Mouse (Mus musculus): ENCODE results near the gene BC025446. TPM values are rescaled to one million over a fixed set of nuclear protein-coding genes. Genes with fewer than 3 reads are reported as not detected.

The BC025446 gene
- polyA plus RNA-seq, 1 experiment, result not detected

DNA sequence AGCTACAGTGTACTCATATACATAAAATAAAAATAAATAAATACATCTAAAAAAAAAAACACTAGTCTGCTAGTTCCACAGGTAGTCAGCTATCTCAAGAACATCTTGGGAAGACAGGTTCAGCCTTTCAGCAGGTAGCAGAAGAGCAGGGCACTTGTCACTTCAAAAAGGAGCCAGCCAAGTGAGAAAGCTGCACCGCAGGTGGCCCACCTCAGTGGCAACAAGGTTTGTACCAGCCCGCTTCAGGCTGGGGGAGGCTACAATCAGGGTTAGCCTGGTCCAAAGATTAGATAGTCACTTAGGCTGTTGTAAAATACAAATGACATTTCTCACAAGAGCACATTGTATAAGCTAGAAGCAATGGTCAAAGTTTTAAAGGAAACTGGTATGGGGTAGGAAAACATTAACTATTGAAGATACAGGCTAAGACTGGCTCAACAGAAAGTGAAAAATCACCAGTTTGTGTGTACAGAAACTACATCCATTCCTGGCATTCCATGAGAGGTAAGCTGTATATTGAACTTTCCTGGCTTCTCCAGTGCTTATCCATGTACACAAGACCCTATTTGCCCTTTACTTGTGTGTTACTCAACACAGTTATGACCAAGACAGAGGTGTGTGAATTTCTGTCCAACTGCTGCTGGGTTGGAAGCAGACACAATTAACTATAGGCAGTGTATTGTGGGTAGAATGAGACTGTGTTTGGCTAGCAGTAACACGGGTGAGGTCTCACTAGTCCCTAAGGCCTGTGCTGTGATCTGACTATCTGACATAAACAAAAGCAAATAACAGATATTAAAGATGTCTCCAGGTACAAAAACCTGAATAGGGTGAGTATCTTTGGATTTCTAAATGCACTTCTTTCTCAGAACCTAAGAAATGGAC is 26.8 kb downstream of the BC025446 start:
- Histone ChIP-seq H3K4me1 (ENCODE audit: control insufficient read depth, insufficient read depth, low read length) (no peaks in the 10 kb centered on the region), H3K27ac (ENCODE audit: insufficient read depth, low read depth, low read length) (no peak overlapping the region), H3K4me3 (ENCODE audit: insufficient read depth, low read depth, low read length) (no peak overlapping the region)
- 82% methylated on average over 3 of the region's 3 CpGs for WGBS
- TF ChIP-seq CTCF (IDR thresholded peaks at IDR 0.05; ENCODE audit: insufficient read depth, low read depth, low read length) (no peak), POLR2A (IDR thresholded peaks at IDR 0.05; ENCODE audit: insufficient read depth, low read depth, low read length) (no peak)

DNA sequence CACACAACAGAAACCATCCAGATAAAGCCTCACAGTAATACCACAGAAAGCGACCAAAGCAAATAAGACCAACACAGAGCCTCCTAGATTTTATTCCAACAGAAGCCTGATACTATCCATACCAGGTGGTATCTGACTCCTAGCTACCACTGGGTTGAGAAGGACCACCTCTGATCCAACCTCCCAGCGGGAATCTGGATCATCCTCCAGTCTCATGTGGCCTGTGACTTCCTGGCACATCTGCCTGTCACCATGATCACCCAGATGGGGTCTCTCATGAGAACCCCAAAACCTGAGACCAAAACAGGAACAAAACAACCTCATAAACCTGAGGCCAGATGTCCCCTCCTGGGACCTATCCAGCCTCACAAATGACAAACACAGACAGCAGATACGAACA is 38.5 kb downstream of the BC025446 start:
- Histone ChIP-seq H3K27ac (ENCODE audit: insufficient read depth, low read depth, low read length) (no peak overlapping the region), H3K4me1 (ENCODE audit: control insufficient read depth, insufficient read depth, low read length) (no peaks in the 10 kb centered on the region), H3K4me3 (ENCODE audit: insufficient read depth, low read depth, low read length) (no peak overlapping the region)
- WGBS, result 87% methylated on average over 3 of the region's 3 CpGs
- TF ChIP-seq POLR2A (IDR thresholded peaks at IDR 0.05; ENCODE audit: insufficient read depth, low read depth, low read length), result no peak
- TF ChIP-seq CTCF (IDR thresholded peaks at IDR 0.05; ENCODE audit: insufficient read depth, low read depth, low read length), result no peak

DNA sequence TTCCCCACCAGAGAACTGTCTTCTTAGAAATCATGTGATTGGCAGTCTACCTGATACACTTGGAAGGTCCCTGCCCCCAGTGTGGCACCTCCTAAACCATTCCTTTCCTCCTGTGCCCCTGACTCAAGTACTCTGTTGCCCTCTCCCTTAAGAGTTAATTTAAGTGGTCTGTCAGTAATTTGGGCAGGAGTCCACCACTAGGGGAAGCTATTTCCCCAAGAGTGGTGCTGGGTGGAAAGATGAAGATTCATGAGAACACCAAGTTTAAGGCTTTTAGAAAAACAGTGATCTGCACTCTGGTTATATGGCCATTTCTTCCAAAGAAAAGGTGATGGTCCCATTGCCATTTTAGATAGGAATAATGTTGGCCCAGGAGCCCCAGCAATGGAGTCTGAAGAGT is 49.7 kb downstream of the BC025446 start:
- TF ChIP-seq CTCF (IDR thresholded peaks at IDR 0.05; ENCODE audit: insufficient read depth, low read depth, low read length) (no peak), POLR2A (IDR thresholded peaks at IDR 0.05; ENCODE audit: insufficient read depth, low read depth, low read length) (no peak)
- H3K4me3 ChIP-seq (ENCODE audit: insufficient read depth, low read depth, low read length), result no peak overlapping the region
- no peak overlapping the region for H3K27ac ChIP-seq (ENCODE audit: insufficient read depth, low read depth, low read length)
- no peaks in the 10 kb centered on the region for H3K4me1 ChIP-seq (ENCODE audit: control insufficient read depth, insufficient read depth, low read length)

DNA sequence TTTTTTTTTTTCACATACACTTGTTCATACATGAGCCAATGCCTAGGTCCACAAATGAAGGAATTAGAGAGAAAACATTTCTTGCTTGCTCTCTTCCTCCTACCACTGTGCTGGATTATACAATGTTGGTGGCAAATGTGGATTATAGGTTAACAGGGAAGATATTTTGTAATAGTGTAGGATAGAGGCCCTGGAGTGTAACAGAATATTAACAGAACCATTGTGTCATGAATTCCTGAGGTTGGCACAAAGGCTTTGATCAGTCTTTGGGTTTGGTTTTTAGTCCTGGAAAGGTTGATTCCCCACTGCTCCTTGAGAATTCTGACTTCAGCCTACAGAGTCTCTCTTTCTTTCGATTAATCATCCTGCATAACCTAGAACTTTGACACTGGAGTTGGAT is 50.5 kb downstream of the BC025446 start:
- 58% methylated on average over 1 of the region's 1 CpGs for WGBS
- Histone ChIP-seq H3K4me3 (ENCODE audit: insufficient read depth, low read depth, low read length) (no peak overlapping the region), H3K27ac (ENCODE audit: insufficient read depth, low read depth, low read length) (no peak overlapping the region), H3K4me1 (ENCODE audit: control insufficient read depth, insufficient read depth, low read length) (no peaks in the 10 kb centered on the region)
- TF ChIP-seq POLR2A (IDR thresholded peaks at IDR 0.05; ENCODE audit: insufficient read depth, low read depth, low read length) (no peak), CTCF (IDR thresholded peaks at IDR 0.05; ENCODE audit: insufficient read depth, low read depth, low read length) (no peak)

DNA sequence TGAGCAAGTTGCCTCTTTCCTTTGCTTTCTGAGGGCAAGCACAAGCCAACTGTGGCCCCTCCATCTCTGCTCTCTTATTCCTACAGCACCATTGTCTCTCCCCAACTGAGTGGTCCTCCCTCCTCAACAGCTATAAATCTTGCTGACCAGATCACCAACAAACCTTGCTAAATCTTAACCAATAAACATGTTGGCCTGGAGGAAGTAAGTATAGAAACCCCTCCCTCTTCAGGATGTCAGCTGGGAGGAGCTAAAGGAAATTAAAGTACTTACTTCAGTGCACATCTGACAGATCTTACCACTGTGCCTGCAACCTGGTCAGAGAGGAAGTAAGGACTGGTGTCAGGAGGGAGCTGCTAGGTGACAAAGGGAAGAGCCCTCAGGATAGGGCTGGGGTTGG is 51.9 kb downstream of the BC025446 start, which contains the start of gene Ly6f:
Gene Ly6f, plus strand, starts transcription at position 301 of the 400 bp plus-strand sequence.
- no peak for TF ChIP-seq CTCF (IDR thresholded peaks at IDR 0.05; ENCODE audit: insufficient read depth, low read depth, low read length)
- TF ChIP-seq POLR2A (IDR thresholded peaks at IDR 0.05; ENCODE audit: insufficient read depth, low read depth, low read length), result no peak

DNA sequence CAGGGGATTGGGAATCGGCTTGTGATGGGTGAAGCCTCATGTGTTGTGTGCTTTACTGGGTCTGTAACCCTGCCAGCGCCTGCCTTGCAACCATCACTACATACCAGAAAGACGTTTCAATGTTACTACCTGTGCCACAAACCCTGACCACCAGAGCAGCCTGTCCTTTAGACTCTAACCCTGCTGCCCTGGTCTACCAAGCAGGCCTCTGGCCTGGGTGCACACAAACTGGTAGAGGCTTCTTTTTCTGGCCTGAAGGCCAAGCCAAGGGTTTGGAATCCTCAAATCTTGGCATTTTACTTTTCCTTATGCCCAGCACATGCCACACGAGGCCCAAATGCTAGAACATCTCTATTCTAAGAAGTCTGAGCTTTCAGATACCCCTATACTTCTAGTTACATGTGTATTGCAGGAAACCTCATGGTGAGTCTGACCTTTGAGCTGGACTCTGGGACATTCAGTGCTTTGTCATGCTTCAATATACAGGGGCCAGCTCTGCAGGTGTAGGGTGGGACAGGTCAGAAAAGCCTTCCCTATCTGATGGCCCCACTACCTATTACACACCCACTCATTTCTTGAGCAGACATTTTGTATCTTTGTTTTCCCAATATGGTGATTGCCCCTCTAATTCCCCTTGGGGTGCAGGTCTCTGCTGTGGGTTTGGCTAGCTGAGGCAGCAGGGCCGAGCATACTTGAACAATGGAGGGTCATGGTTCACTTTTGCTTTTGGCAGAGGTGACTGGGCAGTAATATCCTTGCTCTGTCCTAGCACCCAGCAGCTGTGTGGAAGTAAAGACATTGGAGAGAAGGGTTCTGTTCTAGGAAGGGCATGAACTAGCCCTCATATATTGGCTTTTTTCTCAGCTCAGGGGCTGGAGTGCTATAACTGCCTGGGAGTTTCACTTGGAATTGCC is 53.0 kb downstream of the BC025446 start:
- WGBS, result 79% methylated on average over 5 of the region's 5 CpGs
- H3K27ac ChIP-seq (ENCODE audit: insufficient read depth, low read depth, low read length), result no peak overlapping the region
- no peaks in the 10 kb centered on the region for H3K4me1 ChIP-seq (ENCODE audit: control insufficient read depth, insufficient read depth, low read length)
- TF ChIP-seq CTCF (IDR thresholded peaks at IDR 0.05; ENCODE audit: insufficient read depth, low read depth, low read length), result no peak
- no peak for TF ChIP-seq POLR2A (IDR thresholded peaks at IDR 0.05; ENCODE audit: insufficient read depth, low read depth, low read length)
- no peak overlapping the region for H3K4me3 ChIP-seq (ENCODE audit: insufficient read depth, low read depth, low read length)

More for the DNA sequence above, 51.9 kb downstream of the BC025446 start, which contains the start of gene Ly6f:
- Histone ChIP-seq H3K27ac (ENCODE audit: insufficient read depth, low read depth, low read length) (no peak within 1 kb of the TSS), H3K4me1 (ENCODE audit: control insufficient read depth, insufficient read depth, low read length) (no peaks in the 10 kb centered on the region), H3K4me3 (ENCODE audit: insufficient read depth, low read depth, low read length) (no peak within 1 kb of the TSS)

DNA sequence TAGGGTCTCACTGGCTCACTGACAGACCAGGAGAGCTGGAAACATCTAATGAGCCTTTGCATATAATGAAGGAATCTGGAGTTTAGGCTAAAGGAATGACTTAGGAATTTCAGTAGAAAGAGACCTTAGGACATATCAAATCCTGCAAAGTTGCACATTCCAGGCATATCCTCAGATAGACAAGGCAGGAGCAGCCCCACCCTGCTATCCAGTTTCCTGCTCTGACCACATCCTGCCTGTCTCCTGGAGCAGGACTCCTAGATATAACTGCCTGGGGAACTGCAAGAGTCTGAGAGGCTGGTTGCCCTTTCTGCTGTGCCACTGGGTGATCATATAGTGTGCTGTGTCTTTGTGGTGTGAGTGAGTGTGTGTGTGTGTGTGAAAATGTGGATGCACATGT is 54.0 kb downstream of the BC025446 start:
- Histone ChIP-seq H3K4me3 (ENCODE audit: insufficient read depth, low read depth, low read length) (no peak overlapping the region), H3K4me1 (ENCODE audit: control insufficient read depth, insufficient read depth, low read length) (no peaks in the 10 kb centered on the region), H3K27ac (ENCODE audit: insufficient read depth, low read depth, low read length) (no peak overlapping the region)
- TF ChIP-seq POLR2A (IDR thresholded peaks at IDR 0.05; ENCODE audit: insufficient read depth, low read depth, low read length) (no peak), CTCF (IDR thresholded peaks at IDR 0.05; ENCODE audit: insufficient read depth, low read depth, low read length) (no peak)

DNA sequence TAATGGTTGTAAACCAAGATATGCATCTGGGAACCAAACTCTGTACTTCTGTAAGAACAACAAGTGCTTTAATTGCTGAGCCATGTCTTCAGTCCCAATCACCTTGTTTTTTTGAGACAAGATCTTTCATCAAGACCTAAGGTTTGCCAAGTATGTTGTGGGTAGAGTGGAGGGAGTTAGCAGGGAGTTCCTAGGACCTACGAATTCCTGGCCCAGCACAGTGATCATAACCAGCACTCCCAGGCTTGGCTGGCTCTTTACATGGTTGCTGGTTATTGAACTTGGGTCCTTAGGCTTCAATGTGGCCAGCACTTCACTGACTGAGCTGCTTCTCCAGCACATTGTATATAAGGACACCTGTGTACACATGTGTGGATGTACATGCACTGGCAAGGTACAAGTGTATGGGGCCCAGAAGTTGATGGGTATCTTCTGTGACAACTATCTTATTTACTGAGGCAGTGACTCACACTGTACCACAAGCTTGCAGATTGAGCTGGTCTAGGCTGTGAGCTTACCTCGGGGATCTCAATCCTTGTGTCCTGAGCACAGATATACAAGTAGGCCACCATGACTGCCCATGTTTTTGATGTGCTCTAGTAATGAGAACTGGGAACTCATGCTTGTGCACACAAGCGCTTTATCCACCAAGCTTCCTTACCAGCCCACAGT is 54.7 kb downstream of the BC025446 start:
- Histone ChIP-seq H3K4me3 (ENCODE audit: insufficient read depth, low read depth, low read length) (no peak overlapping the region), H3K27ac (ENCODE audit: insufficient read depth, low read depth, low read length) (no peak overlapping the region), H3K4me1 (ENCODE audit: control insufficient read depth, insufficient read depth, low read length) (no peaks in the 10 kb centered on the region)
- TF ChIP-seq POLR2A (IDR thresholded peaks at IDR 0.05; ENCODE audit: insufficient read depth, low read depth, low read length) (no peak), CTCF (IDR thresholded peaks at IDR 0.05; ENCODE audit: insufficient read depth, low read depth, low read length) (no peak)
- 91% methylated on average over 3 of the region's 3 CpGs for WGBS

Measured in olfactory bulb, adult 2 months (tissue).